Mouse (Mus musculus) fibroblast of lung, adult 2 months (primary cell): ENCODE data around the gene Aicda.
"Not testable (repeated sequence)": the region's sequence is repeated elsewhere in the genome, so short reads cannot be mapped to it uniquely, and the experiment has no call there.

Experiments
- DNase-seq: peaks from one replicate; pipeline ENCODE4 v3.0.0-alpha.2; 2011; ENCODE audit warnings: low read depth

The Aicda gene

DNA sequence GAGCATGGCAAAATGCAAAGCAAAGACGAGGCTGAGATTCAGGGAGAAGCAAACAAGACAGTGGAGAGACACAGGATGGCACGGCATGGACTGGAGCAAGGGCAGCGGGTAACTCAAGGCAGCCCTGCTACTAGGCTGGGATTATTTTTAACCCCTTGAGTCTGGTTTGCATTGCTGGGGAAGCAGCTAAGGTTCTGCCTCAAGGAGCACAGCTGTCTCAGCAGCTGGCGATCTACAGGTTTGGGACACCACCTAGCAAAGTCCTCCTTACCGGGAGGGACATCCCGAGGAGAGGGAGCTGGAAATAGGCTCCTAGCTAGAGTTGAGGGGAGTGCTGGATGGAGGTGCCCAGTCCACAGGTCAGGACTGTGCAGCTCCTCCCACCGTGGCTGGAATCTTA is 1.7 kb downstream of the Aicda start:
- no peak for DNase-seq

DNA sequence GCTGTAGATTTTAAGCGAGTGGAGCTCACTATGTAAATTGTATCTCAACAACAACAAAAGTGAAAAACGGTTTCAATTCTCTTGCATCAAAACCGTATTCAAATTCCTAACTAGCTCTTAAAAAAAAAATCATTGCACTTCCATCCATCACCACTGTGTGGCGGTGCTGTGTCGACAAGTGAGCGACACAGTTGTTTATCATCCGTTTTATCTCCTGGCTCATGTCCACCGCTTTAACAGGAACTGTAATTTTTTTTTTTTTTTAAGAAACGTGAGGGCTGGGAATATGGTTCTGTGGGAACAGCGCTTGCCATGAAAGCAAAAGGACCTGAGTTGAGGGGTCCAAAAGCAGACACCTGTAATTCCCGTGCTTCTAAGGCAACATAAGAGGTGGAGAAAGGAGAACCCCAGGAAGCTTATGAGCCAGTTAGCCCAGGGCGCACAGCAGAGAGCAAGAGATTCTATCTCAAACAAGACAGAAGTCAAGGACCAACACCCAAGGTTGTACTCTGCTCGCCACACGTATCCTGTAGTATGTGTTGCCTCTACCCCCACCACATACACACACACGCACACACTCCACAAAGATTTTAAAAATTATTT is 3.5 kb downstream of the Aicda start:
- DNase-seq, result no peak

DNA sequence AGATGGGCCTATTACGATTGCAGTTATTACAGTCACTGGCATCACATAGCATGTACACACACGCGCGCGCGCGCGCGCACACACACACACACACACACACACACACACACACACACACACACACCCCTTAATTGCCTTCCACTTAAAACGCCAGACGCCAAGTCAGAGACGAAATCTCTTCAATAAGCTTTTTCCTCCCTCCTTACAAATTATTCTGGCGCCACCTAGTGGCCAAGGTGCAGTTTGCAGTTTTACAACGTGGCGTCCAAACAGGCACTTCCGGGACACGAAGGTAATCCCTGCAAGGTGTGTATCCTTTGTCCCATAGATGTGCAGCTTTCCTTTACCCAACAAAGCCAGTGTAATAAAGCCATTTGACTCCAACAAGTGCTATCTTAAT is 6.8 kb downstream of the Aicda start:
- peak; percentile 55 for DNase-seq

DNA sequence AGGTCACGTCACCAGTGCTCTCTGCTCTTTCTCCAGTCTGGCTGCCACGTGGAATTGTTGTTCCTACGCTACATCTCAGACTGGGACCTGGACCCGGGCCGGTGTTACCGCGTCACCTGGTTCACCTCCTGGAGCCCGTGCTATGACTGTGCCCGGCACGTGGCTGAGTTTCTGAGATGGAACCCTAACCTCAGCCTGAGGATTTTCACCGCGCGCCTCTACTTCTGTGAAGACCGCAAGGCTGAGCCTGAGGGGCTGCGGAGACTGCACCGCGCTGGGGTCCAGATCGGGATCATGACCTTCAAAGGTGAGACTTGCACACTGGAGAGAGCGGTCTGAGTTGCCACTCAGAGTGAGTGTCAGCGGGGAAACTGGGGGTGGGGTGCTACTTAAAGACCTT is 7.4 kb downstream of the Aicda start:
- DNase-seq, result no peak

DNA sequence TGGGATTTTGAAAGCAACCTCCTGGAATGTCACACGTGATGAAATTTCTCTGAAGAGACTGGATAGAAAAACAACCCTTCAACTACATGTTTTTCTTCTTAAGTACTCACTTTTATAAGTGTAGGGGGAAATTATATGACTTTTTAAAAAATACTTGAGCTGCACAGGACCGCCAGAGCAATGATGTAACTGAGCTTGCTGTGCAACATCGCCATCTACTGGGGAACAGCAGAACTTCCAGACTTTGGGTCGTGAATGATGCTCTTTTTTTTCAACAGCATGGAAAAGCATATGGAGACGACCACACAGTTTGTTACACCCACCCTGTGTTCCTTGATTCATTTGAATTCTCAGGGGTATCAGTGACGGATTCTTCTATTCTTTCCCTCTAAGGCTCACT is 8.9 kb downstream of the Aicda start:
- peak; percentile 23 for DNase-seq

DNA sequence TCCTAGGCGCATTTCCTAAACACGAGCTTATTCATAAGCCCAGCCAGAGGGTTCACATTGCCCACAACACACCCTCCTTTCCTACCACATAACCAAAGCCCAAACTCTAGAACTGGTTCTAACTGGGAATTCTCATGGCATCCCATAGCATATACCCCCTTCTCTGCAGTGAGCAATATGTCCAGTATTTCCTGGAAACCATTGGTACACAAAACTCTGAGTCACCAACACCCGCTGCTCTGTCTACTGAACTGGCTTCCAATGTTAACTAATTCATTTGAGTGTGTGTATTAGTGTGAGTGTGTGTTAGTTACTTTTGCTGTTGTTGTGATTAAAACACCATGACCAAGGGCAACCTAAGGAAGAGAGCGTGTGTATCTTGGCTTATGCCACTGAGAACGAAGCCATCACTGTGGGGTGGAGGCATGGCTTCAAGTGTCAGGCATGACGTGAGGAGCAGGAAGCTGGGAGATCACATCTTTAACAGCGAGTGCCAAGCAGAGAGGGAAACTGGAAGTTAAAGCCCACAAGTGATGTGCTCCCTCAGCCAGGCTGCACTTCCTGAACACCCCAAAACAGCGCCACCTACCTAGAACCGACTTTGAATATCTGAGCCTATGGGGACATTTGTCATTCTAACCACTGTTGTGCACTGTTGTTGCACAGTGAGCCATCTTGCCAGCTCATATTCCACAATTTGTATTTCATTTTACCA is 11.6 kb downstream of the Aicda start:
- DNase-seq, result no peak

DNA sequence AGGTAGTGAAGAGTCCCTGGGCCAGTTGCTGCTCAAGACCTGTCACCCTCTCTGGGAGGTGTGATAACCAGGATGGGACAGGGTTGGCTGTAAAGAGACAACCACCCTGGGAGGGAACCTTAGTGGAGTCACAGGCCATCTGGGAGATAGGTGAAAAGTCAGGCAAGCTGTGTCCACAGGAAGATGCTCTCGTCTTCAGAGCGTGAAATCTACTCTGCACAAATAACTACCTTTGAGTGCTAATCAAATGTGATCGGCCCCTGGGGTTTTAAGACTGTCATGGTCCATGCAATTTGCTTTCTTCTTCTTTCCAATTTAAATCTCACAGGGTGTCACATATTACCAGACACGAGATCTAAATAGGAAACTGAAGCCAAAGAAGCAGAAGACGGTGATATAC is 15.5 kb downstream of the Aicda start:
- no peak for DNase-seq

DNA sequence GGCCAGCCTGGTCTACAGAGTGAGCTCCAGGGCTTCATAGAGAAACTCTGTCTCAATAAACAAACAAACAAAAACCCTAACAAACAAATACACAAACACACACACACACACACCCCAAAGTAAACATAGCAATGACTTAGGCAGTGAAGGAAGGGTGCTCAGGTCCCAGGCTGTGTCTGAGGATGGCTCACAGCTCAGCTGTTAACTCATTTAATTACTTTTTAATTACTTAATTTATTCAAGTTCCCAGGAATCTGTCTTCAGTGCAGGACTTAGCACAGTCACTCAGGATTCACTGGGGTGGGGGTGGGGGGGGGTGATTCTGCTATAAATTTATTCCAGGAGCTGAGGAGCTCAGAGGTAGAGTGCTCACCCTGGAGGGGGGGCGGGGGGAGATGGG is 16.2 kb downstream of the Aicda start:
- no peak for DNase-seq

DNA sequence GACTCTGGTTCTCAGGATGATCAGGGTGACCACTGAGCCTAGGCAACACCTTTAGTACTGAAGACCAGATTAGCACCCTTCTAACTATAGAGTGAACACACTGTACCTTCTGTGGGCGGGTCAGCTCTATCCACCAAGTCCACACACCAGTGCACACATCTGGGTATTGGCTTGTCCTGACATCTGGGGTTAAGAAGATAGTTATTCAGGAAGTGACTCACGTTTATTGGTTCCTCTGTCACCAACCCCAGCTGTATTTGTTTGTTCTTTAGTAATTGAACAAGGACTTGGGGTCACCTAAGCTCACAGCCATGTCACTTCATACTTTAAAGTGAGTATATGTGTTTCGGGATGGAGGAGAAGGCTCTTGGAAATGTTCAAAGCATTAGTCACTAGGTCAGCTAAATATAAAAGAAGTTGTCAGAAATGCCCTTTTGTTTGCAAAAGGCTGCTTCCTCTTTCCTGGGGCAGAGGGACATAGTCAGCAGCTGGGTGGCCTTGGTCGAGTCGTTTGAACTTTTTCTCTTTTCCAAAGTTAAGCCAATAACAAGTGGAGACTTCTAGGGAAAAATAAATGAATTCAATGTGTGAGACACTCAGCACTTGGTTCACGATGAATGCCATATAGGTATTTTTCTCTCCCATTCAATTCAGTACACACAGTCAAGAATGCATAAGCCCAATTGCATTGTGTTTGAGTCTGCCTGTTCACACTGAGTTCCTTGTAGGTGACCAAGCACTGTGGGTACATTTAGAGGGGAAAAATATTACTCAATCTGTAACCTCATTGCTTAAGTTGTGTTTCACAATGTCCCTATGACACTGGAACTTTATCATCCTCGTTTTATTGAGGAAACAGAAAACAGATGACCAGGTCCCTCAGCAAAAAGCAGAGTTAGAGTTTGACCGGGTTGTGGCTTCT is 17.4 kb downstream of the Aicda start:
- DNase-seq, result peak; percentile 18

DNA sequence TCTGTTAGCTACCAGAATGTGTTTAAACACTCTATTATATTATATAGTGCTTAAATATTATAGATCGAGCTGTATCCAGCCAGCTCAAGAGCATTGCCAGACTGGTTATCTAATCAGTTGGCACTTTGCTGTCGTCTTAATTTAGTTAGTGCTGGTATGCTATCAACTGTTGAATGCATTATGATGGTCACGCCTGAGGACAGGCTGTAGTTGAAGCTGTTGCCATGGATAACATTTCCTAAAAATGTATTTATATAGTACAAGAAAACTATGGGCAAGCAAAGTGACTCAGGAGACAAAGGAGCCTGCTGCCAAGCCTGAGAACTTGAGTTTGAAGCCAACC is 18.0 kb downstream of the Aicda start:
- DNase-seq, result no peak

DNA sequence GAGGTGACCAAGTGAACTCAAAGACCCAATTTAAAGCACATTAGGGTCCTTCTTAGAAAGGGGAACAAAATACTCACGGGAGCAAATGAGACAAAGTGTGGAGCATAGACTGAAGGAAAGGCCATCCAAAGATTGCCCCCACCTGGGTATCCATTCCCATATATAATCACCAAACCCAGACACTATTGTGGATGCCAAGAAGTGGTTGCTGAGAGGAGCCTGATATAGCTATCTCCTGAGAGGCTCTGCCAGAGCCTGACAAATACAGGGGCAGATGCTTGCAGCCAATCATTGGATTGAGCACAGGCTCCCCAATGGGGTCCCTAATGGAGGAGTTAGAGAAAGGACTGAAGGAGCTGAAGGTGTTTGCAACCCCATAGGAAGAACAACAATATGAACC is 21.4 kb downstream of the Aicda start:
- not testable (repeated sequence) for DNase-seq

DNA sequence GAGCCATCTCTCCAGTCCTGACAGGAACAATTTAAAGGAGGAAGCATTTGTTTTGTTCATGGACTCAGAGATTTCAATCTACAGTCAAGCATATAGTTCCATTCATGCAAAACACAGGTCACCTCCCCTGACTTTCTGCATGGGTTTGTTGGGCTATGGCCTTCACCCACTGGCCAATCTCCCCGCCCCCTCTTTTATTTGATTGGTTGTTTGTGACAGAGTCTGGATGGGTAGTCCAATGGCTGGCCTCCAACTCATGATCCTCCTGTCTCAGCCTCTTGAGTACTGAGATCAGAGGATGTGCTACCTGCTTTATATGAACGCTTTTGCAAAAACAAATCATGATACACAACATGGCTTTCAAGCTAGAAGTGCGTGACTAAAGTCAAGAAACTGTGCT is 23.4 kb downstream of the Aicda start:
- DNase-seq, result no peak

DNA sequence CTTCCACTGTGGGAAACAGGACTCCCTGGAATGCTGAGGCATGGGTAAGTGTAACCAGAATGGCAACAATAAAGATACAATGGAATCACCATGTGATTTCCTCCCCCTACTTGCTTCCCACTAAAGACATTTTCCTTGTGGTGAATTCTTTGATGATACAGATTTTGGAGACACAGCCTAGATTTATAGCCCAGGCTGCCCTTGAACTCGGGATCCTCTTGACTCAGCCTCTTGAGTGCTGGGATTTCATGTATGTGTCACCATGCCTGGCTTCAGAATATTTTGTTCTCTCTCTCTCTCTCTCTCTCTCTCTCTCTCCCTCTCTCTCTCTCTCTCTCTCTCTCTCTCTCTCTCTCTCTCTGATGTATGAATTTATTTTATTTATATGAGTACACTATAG is 25.5 kb downstream of the Aicda start:
- DNase-seq, result no peak

DNA sequence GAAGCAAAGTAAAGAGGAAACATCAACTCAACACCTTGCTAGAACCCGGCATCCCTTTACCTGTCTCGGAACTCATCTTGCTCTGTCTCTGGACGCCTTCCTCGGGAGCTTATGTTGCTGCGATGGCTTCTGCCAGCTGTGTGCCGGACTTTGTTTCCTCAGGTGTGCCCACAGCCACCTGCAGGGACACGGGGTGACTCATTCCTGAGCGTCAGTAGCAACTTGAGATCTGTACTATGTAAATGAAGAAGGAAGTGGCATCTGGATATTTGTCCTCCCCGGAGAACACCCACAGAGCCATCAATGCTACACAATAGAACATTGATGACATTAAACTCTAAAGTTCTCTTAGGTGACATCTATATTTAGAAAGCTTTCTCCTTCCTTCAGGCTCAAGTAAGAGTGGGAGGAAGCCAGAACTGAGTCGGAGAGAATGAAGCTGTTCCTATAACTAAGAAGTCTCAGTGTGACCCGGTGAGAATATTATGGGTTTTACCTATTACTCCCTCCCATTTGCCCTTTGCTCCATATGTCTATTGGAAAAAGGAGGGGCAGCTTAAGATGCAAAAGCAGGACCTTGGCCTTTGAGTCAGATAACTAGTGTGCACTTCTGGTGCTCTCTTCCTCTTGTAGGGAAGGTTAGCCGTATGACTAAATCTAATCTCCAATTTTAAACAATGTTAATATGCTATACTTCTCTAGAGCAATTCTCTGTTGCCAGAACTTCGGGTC is 37.6 kb downstream of the Aicda start:
- DNase-seq, result no peak

DNA sequence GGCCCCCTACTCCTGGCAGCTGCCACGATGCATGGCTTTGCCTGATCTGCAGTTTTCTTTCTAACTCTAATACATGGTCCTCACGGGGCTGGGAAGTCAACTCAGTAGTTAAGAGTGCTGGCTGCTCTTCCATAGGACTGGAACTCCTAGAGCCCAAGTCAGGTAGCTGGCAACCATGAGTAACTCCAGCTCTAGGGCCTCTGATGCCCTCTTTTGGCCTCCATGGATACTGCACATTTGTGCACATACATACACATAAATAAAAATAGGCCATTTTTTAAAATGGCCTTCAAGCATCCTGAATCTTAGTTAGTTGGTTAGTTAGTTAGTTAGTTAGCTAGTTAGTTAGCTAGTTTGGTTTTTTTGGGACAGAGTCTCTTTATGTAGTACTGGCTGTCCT is 39.3 kb downstream of the Aicda start:
- no peak for DNase-seq

DNA sequence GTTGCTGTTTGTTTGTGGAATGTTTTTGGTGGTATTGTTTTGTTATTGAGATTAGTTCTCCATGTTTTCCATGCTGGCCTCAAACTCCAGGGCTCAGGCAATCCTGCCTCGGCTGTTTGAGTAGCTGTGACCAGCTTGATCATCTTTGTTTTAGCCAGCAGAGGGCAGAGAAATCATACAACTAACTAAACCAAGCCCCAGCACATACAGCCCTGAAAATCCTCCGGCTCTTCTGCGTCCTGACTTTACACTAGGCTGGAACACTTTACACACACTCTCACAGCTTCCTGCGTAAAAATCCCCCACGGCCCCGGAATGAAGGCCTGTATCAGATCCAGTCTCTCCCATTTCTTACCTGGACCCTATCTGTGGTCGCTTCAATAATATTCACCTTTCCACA is 42.0 kb downstream of the Aicda start:
- DNase-seq, result no peak

DNA sequence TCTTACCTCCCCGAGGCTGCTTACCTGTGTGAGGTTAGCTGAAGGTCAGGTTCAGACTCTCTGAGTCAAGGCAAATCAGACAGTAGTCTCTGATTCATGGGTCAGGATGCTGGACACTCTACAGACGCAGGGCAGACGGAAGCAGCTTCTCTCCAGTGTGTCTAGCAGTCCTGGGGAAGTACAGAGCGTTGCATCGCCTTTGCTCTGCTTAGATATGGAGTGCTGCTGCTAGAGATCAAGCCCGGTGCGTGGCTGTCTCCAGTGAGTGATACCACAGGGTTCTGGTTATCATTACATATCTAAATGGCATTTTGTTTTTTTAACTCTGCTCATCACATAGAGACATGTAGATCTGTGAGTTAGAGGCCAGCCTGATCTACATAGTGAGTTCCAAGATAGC is 43.0 kb downstream of the Aicda start:
- DNase-seq, result no peak

DNA sequence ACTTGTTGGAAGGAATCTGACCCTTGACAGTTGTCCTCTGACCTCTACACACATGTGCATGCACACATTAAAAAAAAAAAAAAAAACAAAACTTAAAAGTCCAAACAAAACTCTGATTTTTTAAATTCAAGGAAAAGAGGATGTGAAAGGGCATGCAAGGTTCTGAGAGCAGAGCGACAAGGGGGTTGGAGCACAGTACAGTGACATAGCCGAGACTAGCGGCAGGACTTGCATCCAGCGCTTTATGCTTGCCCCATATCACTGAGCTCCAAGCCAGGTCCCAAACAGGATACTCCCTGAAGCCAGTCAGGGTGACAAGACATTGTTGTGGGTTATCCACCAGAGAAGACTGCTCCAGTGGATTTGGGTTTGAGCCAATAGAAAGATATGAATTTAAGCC is 44.4 kb downstream of the Aicda start:
- no peak for DNase-seq

DNA sequence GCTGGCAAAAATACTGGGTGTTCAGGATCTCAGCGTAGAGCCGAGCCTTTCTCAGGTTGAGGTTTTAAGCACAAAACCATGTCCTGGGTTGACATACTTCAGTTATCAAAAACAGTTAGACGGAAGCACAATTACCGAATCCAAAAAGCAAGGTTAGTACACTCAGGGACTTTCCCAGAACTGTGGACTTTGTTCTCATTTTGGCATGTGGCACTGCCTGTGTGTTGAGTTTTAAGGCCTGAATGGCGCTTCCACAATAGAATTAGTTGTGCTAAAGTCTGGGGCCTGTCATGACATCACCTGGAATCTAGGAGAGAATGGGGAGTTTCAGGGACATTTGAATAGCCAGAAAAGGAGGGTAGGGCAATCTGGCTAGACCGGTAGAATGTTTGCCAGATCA is 44.8 kb downstream of the Aicda start:
- DNase-seq, result no peak

DNA sequence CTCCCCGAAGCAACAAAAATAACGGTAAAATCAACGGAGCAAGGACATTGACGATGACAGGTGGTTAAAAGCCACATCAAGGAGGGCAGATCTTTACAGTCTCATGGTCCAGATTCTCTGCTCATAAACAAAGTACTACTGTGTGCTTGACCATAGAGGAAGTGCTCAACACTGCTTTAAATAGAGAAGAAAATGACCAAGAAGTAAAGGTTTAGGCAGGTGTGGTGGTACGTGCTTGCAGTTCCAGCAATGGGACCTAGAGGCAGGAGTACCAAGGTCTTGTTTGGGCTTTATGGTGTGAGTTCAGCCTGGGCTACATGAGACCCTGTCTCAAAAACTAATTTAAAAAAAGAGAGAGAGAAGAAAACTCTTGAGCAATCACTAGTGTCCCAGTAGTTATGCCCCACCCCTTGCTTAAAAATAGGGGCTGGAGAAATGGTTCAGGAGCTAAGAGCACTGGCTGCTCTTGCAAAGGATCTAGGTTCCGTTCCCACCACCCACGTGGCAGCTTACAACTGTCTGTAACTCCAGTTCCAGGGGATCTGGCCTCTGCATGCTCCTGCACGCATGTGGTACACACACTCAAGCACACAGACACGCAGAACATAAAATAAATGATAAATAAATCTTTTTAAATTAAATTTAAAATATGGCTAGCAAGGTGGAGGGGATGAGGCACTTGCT is 45.6 kb downstream of the Aicda start:
- DNase-seq, result no peak

DNA sequence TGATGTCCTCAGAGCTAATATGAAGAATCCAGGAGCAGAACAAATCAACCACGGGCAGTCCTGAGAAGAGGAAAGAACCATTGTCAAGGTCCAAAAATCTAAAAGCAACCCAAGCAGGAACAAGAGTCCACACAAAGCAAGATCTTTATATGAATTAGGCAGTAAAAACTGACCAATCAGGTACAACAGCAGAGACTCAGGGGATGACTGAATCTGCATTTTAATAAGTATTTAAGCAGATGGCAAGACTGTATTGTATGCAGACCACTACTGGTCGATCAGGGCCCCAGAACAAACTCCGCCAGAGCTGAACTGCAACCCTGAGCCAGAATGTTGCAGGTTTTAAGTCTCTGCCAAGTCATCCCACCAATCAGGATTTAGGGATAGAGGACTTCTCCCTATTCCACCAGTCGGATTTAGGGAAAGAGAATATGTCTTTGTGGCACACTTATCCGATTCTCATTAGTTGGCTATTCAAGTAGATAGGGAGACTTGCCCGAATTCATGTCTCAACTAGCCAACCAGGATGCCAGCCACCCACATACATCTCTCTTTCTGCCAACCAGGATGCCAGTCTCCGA is 46.6 kb downstream of the Aicda start:
- DNase-seq, result no peak

DNA sequence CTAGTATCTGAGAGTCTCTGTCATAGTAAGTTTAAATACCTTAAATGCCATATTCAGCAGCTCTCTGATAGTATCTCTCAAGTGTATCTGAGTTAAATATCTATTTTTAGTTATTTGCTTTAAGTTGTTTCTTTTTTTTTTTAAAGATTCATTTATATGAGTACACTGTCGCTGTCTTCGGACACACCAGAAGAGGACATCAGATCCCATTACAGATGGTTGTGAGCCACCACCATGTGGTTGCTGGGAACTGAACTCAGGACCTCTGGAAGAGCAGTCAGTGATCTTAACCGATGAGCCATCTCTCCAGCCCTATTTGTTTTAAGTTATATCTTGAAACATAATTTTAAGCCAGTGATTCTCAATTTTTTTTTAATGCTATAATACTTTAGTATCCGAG is 47.4 kb downstream of the Aicda start:
- DNase-seq, result no peak
